Mouse (Mus musculus): Measurements from ENCODE around the gene Brk1. TPM values are rescaled to one million over a fixed set of nuclear protein-coding genes. Genes with fewer than 3 reads are reported as not detected.
A peak's percentile ranks its signal among the peaks of the same experiment; 100 is the strongest.

Gene Brk1
- polyA plus RNA-seq, 1 experiment from 2014 or later, result 231 TPM

DNA sequence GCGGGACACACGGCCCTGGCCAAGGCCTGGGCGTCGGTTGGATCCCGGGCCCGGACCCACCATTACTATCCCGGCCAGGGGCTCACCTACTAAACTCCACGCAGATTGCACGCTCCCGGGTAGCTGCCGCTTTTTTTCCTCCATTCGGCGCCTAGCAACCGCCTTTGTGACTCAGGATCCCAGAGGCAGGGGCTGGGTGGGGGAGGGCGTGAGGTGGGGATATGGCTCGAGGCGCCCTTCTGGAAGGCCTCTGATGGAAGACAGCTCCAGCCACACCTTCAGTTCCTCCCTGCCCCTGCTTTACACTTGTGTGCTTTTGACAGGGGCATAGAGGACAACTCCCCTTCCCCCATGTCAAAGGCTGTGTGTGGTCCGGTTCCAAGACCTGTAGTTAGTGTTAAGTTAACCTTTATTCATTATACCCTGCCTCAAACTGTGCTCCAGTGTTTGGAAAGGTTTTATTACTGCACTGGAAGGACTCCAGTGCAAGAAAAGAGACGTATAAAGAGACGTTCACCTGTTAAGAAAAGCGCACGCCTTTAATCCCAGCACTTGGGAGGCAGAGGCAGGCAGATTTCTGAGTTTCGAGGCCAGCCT is 3.9 kb upstream of the Brk1 start, which contains the start of gene Fancd2os:
Gene Fancd2os (minus strand): TSS at position 173 of the 597 bp plus-strand sequence.
- Histone ChIP-seq H3K9ac (no peak within 1 kb of the TSS), H3K4me2 (0 out of 2 replicates have a peak within 1 kb of the TSS, but pooled peaks have one; percentile 2), H3K36me3 (no peaks in the 10 kb centered on the region), H3K9me3 (no peaks in the 10 kb centered on the region), H3K4me3 (no peak within 1 kb of the TSS), H3K27me3 (no peaks in the 10 kb centered on the region), H3K27ac (no peak within 1 kb of the TSS), H3K4me1 (peaks cover 12% of the 10 kb centered on the region)
- WGBS, result 40% methylated on average over 23 of the region's 23 CpGs
- no peak for ATAC-seq (ENCODE audit: insufficient number of reproducible peaks, low FRiP score, low TSS enrichment, low read depth)

DNA sequence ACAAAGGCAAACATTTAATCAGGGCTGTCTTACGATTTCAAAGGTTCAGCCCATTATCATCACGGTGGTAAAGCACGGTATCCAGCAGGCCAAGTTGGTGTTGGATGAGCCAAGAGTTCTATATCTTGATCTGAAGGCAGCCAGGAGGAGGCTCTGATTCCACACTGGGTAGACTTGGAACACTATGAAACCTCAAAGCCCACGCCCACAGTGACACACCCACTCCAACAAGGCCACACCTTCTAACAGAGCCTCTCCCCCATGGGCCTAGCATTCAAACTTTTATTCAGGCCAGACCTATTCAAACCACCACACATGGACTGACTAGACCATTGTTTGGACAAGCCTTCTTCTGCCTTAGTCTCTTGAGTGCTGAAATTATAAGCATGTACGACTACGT is 1.8 kb upstream of the Brk1 start:
- Histone ChIP-seq H3K27me3 (no peaks in the 10 kb centered on the region), H3K9me3 (no peaks in the 10 kb centered on the region), H3K27ac (no peak overlapping the region), H3K4me1 (peaks cover 25% of the 10 kb centered on the region), H3K4me3 (no peak overlapping the region), H3K4me2 (no peak overlapping the region), H3K9ac (no peak overlapping the region), H3K36me3 (0 out of 2 replicates have a peak, but pooled peaks cover 3% of the 10 kb centered on the region)
- 88% methylated on average over 6 of the region's 6 CpGs for WGBS
- ATAC-seq (ENCODE audit: insufficient number of reproducible peaks, low FRiP score, low TSS enrichment, low read depth), result no peak

DNA sequence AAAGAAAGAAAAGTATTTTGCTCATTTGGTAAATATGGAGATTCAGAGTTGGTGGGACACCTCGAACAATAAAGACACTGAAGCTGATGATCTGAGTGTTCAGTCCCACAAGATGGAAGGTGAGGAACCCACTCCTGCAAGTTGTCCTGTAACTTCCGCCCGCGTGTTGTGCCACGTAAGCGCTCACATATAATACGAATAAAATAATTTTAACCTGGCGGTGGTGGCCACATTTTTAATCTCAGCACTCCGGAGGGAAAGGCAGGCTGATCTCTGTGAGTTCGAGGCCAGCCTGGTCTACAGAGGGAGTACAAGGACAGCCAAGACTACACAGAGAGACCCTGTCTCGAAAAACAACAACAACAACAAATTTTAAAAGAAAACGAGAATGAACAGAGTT is 579 bp upstream of the Brk1 start:
- peak overlapping the region; percentile 47 for H3K4me2 ChIP-seq
- no peaks in the 10 kb centered on the region for H3K27me3 ChIP-seq
- H3K9me3 ChIP-seq, result no peaks in the 10 kb centered on the region
- ATAC-seq (ENCODE audit: insufficient number of reproducible peaks, low FRiP score, low TSS enrichment, low read depth), result no peak
- H3K4me3 ChIP-seq, result peak overlapping the region; percentile 87
- H3K36me3 ChIP-seq, result peaks cover 3% of the 10 kb centered on the region; the same call in 1 of the 2 replicates
- no peak overlapping the region for H3K27ac ChIP-seq
- H3K9ac ChIP-seq, result no peak overlapping the region; the same call in 1 of the 2 replicates
- 58% methylated on average over 12 of the region's 12 CpGs for WGBS
- H3K4me1 ChIP-seq, result peaks cover 27% of the 10 kb centered on the region

DNA sequence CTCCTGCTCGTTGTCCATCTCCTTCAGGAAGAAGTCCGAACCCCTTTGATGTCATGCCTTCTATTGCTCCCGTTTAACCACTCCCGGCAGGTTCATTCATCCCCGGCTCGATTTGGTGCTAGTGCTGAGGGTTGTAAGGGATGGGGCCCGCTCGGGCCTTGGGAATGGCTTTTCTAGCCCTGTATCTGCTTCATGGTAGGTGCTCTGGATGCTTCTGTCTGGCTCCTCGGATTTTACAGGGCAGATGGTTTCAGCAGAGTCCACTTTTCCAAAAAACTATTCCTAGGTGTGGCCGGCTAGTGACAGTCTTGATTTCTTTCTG is 613 bp downstream of the Brk1 start:
- H3K4me2 ChIP-seq, result peak overlapping the region; percentile 80
- peak overlapping the region; percentile 87 for H3K27ac ChIP-seq
- H3K4me1 ChIP-seq, result peaks cover 25% of the 10 kb centered on the region
- H3K36me3 ChIP-seq, result peaks cover 3% of the 10 kb centered on the region; the same call in 1 of the 2 replicates
- no peaks in the 10 kb centered on the region for H3K9me3 ChIP-seq
- H3K4me3 ChIP-seq, result peak overlapping the region; percentile 87
- no peak for ATAC-seq (ENCODE audit: insufficient number of reproducible peaks, low FRiP score, low TSS enrichment, low read depth)
- H3K9ac ChIP-seq, result peak overlapping the region; percentile 87
- 3% methylated on average over 10 of the region's 10 CpGs for WGBS
- no peaks in the 10 kb centered on the region for H3K27me3 ChIP-seq

DNA sequence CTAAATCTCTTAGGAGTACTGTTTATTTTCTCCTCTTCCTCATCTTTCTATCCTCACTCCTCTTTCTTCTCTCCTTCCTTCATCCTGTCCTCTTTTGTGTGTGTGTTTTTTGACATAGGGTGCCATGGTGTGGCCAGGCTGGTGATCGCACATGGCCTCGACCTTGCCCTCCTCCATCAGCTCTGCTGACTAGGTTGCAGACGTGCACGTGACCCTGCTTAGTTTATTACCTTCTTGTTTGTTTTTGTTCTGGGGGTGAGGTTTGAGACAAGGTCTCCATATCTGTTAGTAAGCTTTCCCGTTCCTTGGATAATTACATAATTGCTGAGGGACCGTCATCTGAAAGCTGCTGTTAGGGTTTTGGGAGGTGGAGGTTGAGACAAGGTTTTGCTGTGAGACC is 4.3 kb downstream of the Brk1 start:
- peaks cover 20% of the 10 kb centered on the region for H3K4me1 ChIP-seq
- 84% methylated on average over 6 of the region's 6 CpGs for WGBS
- H3K9me3 ChIP-seq, result no peaks in the 10 kb centered on the region
- H3K27me3 ChIP-seq, result no peaks in the 10 kb centered on the region
- peaks cover 30% of the 10 kb centered on the region for H3K36me3 ChIP-seq
- H3K27ac ChIP-seq, result no peak overlapping the region
- no peak overlapping the region for H3K9ac ChIP-seq
- H3K4me3 ChIP-seq, result no peak overlapping the region
- no peak overlapping the region for H3K4me2 ChIP-seq
- ATAC-seq (ENCODE audit: insufficient number of reproducible peaks, low FRiP score, low TSS enrichment, low read depth), result no peak

DNA sequence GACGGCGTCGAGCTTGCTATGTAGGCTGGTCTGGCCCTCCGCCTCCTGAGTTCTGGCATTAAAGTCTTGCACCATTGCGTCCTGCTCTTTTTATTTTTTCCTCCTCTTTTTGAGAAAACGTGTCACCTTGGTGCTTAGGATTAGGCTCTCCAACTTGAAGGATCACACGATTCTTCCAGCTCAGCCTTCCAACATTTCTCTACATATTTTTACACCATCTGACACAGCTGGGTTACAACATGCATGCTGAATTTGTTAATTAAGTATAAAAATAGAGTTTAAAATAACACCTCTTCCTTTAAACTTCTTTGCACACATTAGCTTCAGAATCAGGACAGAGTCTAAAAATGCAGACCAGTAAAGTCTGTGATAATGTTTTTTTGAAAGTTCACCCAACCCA is 4.7 kb downstream of the Brk1 start:
- Histone ChIP-seq H3K4me3 (no peak overlapping the region), H3K4me1 (peaks cover 20% of the 10 kb centered on the region), H3K36me3 (peaks cover 35% of the 10 kb centered on the region), H3K9ac (no peak overlapping the region), H3K27ac (no peak overlapping the region), H3K4me2 (no peak overlapping the region), H3K9me3 (no peaks in the 10 kb centered on the region), H3K27me3 (no peaks in the 10 kb centered on the region)
- 92% methylated on average over 7 of the region's 7 CpGs for WGBS
- ATAC-seq (ENCODE audit: insufficient number of reproducible peaks, low FRiP score, low TSS enrichment, low read depth), result no peak

DNA sequence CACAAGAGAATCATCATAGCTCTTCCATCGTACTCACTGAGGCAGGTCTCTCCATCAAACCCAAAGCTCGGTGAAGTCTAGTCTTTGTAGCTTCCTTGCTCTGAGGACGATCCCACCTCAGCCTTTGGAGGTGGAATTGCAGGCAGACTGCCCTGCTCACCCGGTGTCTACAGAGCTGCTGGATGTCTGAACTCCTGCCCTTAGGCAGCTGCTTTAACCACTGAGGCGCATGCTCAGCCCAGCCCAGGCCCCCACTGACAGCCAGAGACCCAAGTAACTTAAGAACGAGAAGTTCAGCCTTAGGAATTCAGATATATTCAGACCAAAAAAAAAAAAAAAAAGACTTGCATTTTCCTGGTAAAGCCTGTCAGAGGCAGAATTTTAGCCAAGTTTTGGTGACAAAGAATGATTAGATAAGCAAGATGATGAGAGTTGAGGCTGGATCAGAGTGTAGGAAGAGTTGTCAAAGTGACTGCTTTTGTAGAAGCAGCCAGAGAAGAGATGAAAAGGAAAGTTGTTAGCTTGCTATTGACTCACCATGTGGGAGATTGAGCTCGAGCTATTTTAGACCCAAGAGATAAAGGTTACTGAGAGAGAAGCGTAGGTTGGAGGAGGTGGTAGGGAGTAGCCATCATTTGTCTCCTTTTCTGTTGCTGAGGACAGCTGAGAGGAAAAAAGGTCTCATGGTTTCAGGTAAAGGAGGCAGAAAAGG is 7.8 kb downstream of the Brk1 start:
- H3K4me1 ChIP-seq, result 0 out of 2 replicates have a peak, but pooled peaks cover 3% of the 10 kb centered on the region
- no peaks in the 10 kb centered on the region for H3K9me3 ChIP-seq
- no peaks in the 10 kb centered on the region for H3K27me3 ChIP-seq
- no peak overlapping the region for H3K4me3 ChIP-seq
- H3K9ac ChIP-seq, result no peak overlapping the region
- H3K4me2 ChIP-seq, result no peak overlapping the region
- peaks cover 63% of the 10 kb centered on the region for H3K36me3 ChIP-seq
- H3K27ac ChIP-seq, result no peak overlapping the region
- no peak for ATAC-seq (ENCODE audit: insufficient number of reproducible peaks, low FRiP score, low TSS enrichment, low read depth)
- WGBS, result 80% methylated on average over 8 of the region's 8 CpGs

DNA sequence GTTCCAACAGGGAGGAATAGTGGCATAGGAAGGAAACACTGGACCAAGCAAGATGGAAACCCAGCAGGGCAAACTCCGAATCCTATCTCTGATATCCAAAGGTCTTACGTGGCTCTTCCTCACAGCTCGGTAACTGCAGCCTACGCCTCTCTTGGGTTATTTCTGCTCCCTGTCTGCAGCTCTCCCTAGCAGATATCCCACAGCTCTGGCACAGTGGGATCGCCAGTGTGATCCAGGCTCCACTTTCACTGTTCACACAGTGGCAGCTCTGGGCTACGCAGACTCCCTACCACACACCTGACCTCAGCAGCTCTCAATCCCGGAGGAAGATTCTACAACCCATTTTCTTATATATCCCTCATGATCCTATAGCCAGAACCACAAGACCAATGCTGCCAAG is 9.6 kb downstream of the Brk1 start:
- no peak overlapping the region for H3K9ac ChIP-seq
- no peaks in the 10 kb centered on the region for H3K27me3 ChIP-seq
- no peak overlapping the region for H3K4me3 ChIP-seq
- WGBS, result 94% methylated on average over 7 of the region's 7 CpGs
- ATAC-seq (ENCODE audit: insufficient number of reproducible peaks, low FRiP score, low TSS enrichment, low read depth), result no peak
- H3K27ac ChIP-seq, result no peak overlapping the region
- H3K4me1 ChIP-seq, result no peaks in the 10 kb centered on the region
- no peak overlapping the region for H3K4me2 ChIP-seq
- H3K36me3 ChIP-seq, result peaks cover 73% of the 10 kb centered on the region
- H3K9me3 ChIP-seq, result no peaks in the 10 kb centered on the region

DNA sequence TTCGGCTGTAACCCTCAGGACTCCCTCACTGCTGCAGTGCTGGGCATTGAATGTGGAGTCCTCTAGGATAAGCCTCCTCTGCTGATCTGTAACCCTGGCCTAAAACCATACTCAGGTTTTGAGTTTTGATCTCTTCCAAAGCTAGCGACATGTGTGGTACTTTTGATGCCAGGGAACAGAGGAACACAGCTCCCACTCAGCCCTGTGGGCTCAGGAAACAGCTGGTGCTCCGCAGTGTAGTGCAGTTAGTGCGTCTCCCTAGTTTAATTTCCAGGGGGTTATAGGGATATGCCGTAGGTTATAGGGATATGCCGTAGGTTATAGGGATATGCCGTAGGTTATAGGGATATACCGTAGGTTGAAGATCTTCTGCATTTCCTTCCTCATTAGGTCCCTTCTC is 10.4 kb downstream of the Brk1 start:
- H3K36me3 ChIP-seq, result peaks cover 73% of the 10 kb centered on the region
- no peak overlapping the region for H3K4me3 ChIP-seq
- no peak for ATAC-seq (ENCODE audit: insufficient number of reproducible peaks, low FRiP score, low TSS enrichment, low read depth)
- no peaks in the 10 kb centered on the region for H3K4me1 ChIP-seq
- H3K27ac ChIP-seq, result no peak overlapping the region
- 94% methylated on average over 8 of the region's 8 CpGs for WGBS
- H3K9ac ChIP-seq, result no peak overlapping the region
- no peaks in the 10 kb centered on the region for H3K9me3 ChIP-seq
- H3K4me2 ChIP-seq, result no peak overlapping the region
- no peaks in the 10 kb centered on the region for H3K27me3 ChIP-seq

DNA sequence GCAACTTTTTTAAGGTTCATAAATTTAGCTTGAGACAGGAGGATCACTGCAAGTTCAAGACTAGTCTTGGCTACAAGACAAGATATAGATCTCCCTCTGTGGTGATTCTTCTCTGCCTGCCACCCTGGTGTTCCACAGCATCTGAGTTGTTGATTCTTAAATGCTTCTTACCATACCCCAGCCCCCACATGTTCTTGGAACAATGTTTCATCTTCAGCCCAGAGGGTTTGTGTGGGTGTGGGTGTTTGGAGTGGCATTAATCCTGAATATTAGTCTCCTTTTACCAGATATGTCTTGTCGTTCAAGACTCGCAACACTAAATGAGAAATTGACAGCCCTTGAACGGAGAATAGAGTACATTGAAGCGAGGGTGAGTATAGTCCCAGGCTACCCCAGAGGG is 10.9 kb downstream of the Brk1 start:
- no peak for ATAC-seq (ENCODE audit: insufficient number of reproducible peaks, low FRiP score, low TSS enrichment, low read depth)

DNA sequence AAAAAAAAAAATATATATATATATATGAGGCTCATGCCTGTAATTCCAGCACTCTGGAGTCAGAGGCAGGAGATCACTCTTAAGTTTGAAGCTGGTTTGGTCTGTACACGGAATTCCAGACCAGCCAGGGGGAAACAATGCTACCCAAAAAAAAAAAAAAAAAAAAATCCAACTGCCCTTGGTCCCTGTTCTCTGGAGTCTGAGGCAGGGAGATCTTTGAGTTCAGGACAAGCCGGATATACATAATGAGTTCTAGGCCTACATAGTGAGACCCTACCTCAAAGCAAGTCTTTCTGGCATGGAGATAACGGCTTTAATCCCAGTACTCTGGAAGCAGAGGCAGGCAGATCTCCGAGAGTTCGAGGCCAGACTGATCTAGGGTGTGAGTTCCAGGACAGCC is 18.8 kb downstream of the Brk1 start:
- Histone ChIP-seq H3K9me3 (no peaks in the 10 kb centered on the region), H3K27ac (peak overlapping the region; percentile 93), H3K4me1 (peaks cover 17% of the 10 kb centered on the region), H3K4me3 (peak overlapping the region; percentile 82), H3K4me2 (peak overlapping the region; percentile 52), H3K9ac (no peak overlapping the region), H3K27me3 (no peaks in the 10 kb centered on the region), H3K36me3 (peaks cover 12% of the 10 kb centered on the region; the same call in 1 of the 2 replicates)
- WGBS, result 64% methylated on average over 5 of the region's 5 CpGs
- ATAC-seq (ENCODE audit: insufficient number of reproducible peaks, low FRiP score, low TSS enrichment, low read depth), result no peak

More for the DNA sequence above, 10.9 kb downstream of the Brk1 start:
- no peaks in the 10 kb centered on the region for H3K27me3 ChIP-seq
- no peaks in the 10 kb centered on the region for H3K4me1 ChIP-seq
- no peaks in the 10 kb centered on the region for H3K9me3 ChIP-seq
- H3K4me2 ChIP-seq, result no peak overlapping the region
- H3K36me3 ChIP-seq, result peaks cover 70% of the 10 kb centered on the region
- WGBS, result 93% methylated on average over 4 of the region's 4 CpGs
- H3K27ac ChIP-seq, result no peak overlapping the region
- no peak overlapping the region for H3K4me3 ChIP-seq
- H3K9ac ChIP-seq, result no peak overlapping the region

DNA sequence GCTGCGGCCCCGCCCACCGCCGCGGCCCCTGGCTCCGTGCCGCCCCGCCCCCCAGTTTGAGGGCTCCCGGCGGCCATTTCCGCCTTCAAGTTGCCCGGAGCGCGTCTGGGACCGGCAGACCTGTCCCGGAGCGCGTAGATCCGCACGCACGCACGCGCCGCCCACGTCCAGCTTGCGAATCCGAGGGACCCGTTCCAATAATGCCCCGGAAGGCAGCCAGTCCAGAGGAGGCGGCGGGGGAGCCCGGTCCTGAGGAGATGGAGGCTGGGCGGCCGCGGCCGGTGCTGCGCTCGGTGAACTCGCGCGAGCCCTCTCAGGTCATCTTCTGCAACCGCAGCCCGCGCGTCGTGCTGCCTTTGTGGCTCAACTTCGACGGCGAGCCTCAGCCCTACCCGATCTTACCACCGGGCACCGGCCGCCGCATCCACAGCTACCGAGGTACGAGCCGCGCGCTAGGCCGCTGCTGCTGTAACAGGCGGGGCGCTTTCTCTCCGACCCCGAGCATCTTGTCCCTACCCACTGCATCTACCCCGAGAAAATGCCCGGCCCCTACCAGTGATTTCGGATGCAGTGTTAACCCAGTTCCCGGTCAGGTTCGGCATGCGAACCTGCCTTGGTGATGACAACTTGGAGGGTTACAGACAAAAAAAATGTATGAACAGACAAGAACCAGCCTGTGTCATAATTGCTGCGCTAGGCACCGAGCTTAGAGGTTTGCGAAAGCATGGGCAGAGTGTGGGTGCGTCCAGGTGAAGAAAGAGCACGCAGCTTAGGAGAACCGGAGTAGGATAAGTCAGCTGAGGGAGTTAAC is 19.6 kb downstream of the Brk1 start, which contains the start of gene Vhl:
Gene Vhl (plus strand): TSS at position 19 of the 811 bp plus-strand sequence.
- H3K9me3 ChIP-seq, result no peaks in the 10 kb centered on the region
- peak within 1 kb of the TSS; percentile 82 for H3K4me3 ChIP-seq
- peak within 1 kb of the TSS; percentile 74 for H3K9ac ChIP-seq
- WGBS, result under 1% methylated on average over 76 of the region's 76 CpGs
- peak within 1 kb of the TSS; percentile 52 for H3K4me2 ChIP-seq
- H3K36me3 ChIP-seq, result peaks cover 17% of the 10 kb centered on the region
- H3K27me3 ChIP-seq, result no peaks in the 10 kb centered on the region
- ATAC-seq (ENCODE audit: insufficient number of reproducible peaks, low FRiP score, low TSS enrichment, low read depth), result peak; percentile 81
- H3K27ac ChIP-seq, result peak within 1 kb of the TSS; percentile 93
- peaks cover 17% of the 10 kb centered on the region for H3K4me1 ChIP-seq

Measured in limb, embryonic 15.5 days (tissue).